Mouse (Mus musculus): ENCODE data around the gene Helz2. TPM values are rescaled to one million over a fixed set of nuclear protein-coding genes. Genes with fewer than 3 reads are reported as not detected.
A peak's percentile ranks its signal among the peaks of the same experiment; 100 is the strongest.
"Not testable (repeated sequence)": the region's sequence is repeated elsewhere in the genome, so short reads cannot be mapped to it uniquely, and the experiment has no call there.

The Helz2 gene
- total RNA-seq (2021), result 10 to 100 TPM in 1 of 2 experiments, 1 to 10 TPM in 1; 9.2 to 11.2 TPM
- polyA plus RNA-seq (2012; rRNA removed), result 14.1 and 19.4 TPM in 2 replicates
- long read RNA-seq, partial matches to known transcripts, result 6 of 6 reads
- long read RNA-seq, other reads (novel, unspliced or antisense), result 0 of 6 reads

DNA sequence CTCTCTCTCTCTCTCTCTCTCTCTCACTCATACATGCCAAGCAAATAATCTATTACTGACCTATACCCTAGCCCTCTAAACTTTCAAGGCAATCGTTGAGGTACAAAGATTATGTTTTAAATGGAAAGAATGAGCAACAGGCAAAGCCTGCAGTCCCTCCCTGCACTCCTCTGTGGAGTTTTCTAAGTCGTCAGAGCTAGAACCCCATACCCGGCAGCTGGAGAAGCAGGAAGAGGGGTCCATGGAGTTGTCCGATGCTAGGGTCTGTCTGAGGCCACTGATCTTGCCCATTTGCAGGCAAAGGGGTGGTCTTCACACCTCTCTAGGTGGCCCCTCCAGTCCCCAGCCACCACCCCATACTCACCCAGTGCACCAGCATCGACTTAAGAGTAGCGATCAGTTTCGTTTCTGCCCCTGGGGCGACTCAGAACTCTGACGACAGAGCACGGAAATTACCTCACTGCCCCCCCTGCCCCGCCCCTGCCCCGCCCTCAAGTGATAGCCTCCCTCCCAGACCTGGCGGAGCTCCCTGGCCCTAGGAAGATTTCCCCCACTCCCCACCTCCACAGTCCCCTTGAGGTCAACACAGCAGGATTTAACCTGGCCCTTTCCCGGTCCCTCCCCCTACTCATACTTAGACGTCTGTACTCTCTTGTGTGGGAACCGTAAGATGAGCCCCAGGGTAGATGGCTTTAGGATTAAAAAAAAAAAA, at the start of gene Helz2:
TSS of gene Helz2 (minus strand) at position 426 of the 712 bp plus-strand sequence.
- 0 out of 2 replicates have a peak, but pooled peaks have one; percentile 26 for TF ChIP-seq EP300 (IDR thresholded peaks at IDR 0.05; ENCODE audit: insufficient read depth, low read depth, low read length)
- TF ChIP-seq CTCF (IDR thresholded peaks at IDR 0.05), result no peak
- TF ChIP-seq POLR2A (IDR thresholded peaks at IDR 0.05; ENCODE audit: insufficient read depth, low read depth, low read length), result peak; percentile 89
- intact Hi-C loops (cut with DNase I), result loop anchor here (2.0 to 5.0 kb wide), 3 partner anchors 47 to 76 kb away; partner anchors contain the start of genes Gmeb2, Ppdpf and Rtel1
- H3K4me3 ChIP-seq, result peak within 1 kb of the TSS; percentile 86
- H3K4me1 ChIP-seq (ENCODE audit: control insufficient read depth, insufficient read depth, low read length), result peaks cover 12% of the 10 kb centered on the region
- DNase-seq, result peak; percentile 77 to 78
- H3K79me2 ChIP-seq (replicated peaks; ENCODE audit: control insufficient read depth, insufficient read depth, low read length), result no peaks in the 10 kb centered on the region
- no peaks in the 10 kb centered on the region for H3K36me3 ChIP-seq (ENCODE audit: control insufficient read depth, insufficient read depth, low read length)
- peak within 1 kb of the TSS; percentile 88 for H3K27ac ChIP-seq
- H3K9ac ChIP-seq (ENCODE audit: low read depth, low read length), result peak within 1 kb of the TSS; percentile 77
- H3K27me3 ChIP-seq (ENCODE audit: control insufficient read depth, insufficient read depth, low read length), result no peaks in the 10 kb centered on the region
- 4% methylated on average over 16 of the region's 16 CpGs for WGBS

DNA sequence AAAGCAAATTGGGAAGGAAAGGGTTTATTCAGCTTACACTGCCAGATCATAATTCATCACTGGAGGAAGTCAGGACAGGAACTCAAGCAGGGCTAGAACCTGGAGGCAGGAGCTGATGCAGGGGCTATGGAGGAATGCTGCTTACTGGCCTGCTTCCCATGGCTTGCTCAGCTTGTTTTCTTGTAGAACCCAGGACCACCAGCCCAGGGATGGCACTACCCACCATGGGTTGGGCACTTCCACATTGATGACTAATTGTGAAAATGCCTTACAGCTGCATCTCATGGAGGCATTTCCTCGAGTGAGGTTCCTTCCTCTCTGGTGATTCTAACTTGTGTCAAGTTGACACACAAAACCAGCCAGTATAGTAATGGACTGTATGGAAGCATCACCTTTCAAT, 49.1 kb upstream of the Helz2 start:
- 33% methylated on average over 1 of the region's 1 CpGs for WGBS
- Histone ChIP-seq H3K9ac (ENCODE audit: low read depth, low read length) (no peak overlapping the region), H3K36me3 (ENCODE audit: control insufficient read depth, insufficient read depth, low read length) (peaks cover 13% of the 10 kb centered on the region), H3K27me3 (ENCODE audit: control insufficient read depth, insufficient read depth, low read length) (no peaks in the 10 kb centered on the region), H3K4me1 (ENCODE audit: control insufficient read depth, insufficient read depth, low read length) (peaks cover 11% of the 10 kb centered on the region), H3K27ac (no peak overlapping the region), H3K79me2 (replicated peaks; ENCODE audit: control insufficient read depth, insufficient read depth, low read length) (peaks cover 6% of the 10 kb centered on the region), H3K4me3 (no peak overlapping the region)
- TF ChIP-seq POLR2A (IDR thresholded peaks at IDR 0.05; ENCODE audit: insufficient read depth, low read depth, low read length) (no peak), EP300 (IDR thresholded peaks at IDR 0.05; ENCODE audit: insufficient read depth, low read depth, low read length) (no peak), CTCF (IDR thresholded peaks at IDR 0.05) (no peak)
- no peak for DNase-seq
- intact Hi-C loops (cut with DNase I), result no loop called here

DNA sequence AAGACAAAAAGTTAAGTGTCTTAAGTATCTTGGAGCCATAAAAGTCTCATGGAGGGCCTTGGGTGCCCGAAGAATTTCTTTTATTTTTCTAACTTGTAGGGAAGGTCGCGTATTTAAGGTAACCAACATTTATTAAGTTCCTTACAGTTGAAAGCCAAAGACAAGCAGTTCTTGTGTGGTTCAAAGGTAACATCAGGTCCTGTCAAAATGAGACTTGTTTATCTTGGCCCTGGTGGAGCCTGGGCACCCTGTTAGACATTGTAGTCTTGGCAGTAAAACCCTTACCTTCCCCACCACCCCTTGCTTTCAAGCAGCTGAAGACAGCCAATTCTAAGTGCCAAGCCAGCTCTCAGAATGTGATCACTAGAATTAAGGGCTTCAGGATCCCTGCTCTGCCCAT, 46.9 kb upstream of the Helz2 start:
- Histone ChIP-seq H3K79me2 (replicated peaks; ENCODE audit: control insufficient read depth, insufficient read depth, low read length) (peaks cover 9% of the 10 kb centered on the region), H3K4me3 (peak overlapping the region; percentile 55), H3K27me3 (ENCODE audit: control insufficient read depth, insufficient read depth, low read length) (no peaks in the 10 kb centered on the region), H3K9ac (ENCODE audit: low read depth, low read length) (peak overlapping the region; percentile 30), H3K36me3 (ENCODE audit: control insufficient read depth, insufficient read depth, low read length) (peaks cover 13% of the 10 kb centered on the region), H3K4me1 (ENCODE audit: control insufficient read depth, insufficient read depth, low read length) (peaks cover 11% of the 10 kb centered on the region), H3K27ac (peak overlapping the region; percentile 97)
- no peak for DNase-seq
- no peak for TF ChIP-seq POLR2A (IDR thresholded peaks at IDR 0.05; ENCODE audit: insufficient read depth, low read depth, low read length)
- no peak for TF ChIP-seq CTCF (IDR thresholded peaks at IDR 0.05)
- TF ChIP-seq EP300 (IDR thresholded peaks at IDR 0.05; ENCODE audit: insufficient read depth, low read depth, low read length), result no peak
- intact Hi-C loops (cut with DNase I), result loop anchor here (2.0 kb wide), 2 partner anchors 30 to 46 kb away; partner anchors contain the start of genes Helz2 and Rtel1
- 74% methylated on average over 3 of the region's 3 CpGs for WGBS

DNA sequence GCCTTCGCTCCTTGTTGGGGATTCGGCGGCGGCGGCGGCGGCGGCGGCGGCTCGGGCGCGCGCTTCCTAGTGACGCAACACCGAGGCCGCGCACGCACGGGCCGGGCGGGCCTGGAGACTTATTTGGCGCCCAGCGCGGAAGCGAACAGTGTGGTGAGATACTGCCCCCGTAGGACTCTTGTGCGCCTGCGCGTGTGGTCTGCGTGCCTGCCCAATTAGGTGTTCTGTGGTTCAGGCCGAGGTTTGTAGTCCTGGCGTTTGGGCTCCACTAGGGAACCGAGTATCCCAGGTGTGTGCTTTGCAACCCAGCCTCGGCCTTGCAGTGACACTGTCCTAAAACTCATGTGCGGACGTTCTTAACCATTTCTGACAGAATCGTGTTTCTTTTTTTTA, 46.1 kb upstream of the Helz2 start, which contains the start of gene Gmeb2:
TSS of gene Gmeb2 (minus strand) at position 78 of the 393 bp plus-strand sequence.
- peaks cover 13% of the 10 kb centered on the region for H3K36me3 ChIP-seq (ENCODE audit: control insufficient read depth, insufficient read depth, low read length)
- WGBS, result 6% methylated on average over 37 of the region's 38 CpGs
- peak within 1 kb of the TSS; percentile 78 for H3K4me3 ChIP-seq
- TF ChIP-seq CTCF (IDR thresholded peaks at IDR 0.05), result peak; percentile 69
- TF ChIP-seq EP300 (IDR thresholded peaks at IDR 0.05; ENCODE audit: insufficient read depth, low read depth, low read length), result peak; percentile 62; the same call in 1 of the 2 replicates
- peak; percentile 91 for TF ChIP-seq POLR2A (IDR thresholded peaks at IDR 0.05; ENCODE audit: insufficient read depth, low read depth, low read length)
- DNase-seq, result peak; percentile 90 to 96
- intact Hi-C loops (cut with DNase I), result loop anchor here (1.0 to 2.0 kb wide), 4 partner anchors 16 to 101 kb away; partner anchors contain the start of genes Helz2, Ppdpf and Rtel1
- H3K79me2 ChIP-seq (replicated peaks; ENCODE audit: control insufficient read depth, insufficient read depth, low read length); H3K27me3 ChIP-seq (ENCODE audit: control insufficient read depth, insufficient read depth, low read length): not testable (repeated sequence)
- H3K27ac ChIP-seq, result peak within 1 kb of the TSS; percentile 97
- peaks cover 11% of the 10 kb centered on the region for H3K4me1 ChIP-seq (ENCODE audit: control insufficient read depth, insufficient read depth, low read length)
- H3K9ac ChIP-seq (ENCODE audit: low read depth, low read length), result peak within 1 kb of the TSS; percentile 98

DNA sequence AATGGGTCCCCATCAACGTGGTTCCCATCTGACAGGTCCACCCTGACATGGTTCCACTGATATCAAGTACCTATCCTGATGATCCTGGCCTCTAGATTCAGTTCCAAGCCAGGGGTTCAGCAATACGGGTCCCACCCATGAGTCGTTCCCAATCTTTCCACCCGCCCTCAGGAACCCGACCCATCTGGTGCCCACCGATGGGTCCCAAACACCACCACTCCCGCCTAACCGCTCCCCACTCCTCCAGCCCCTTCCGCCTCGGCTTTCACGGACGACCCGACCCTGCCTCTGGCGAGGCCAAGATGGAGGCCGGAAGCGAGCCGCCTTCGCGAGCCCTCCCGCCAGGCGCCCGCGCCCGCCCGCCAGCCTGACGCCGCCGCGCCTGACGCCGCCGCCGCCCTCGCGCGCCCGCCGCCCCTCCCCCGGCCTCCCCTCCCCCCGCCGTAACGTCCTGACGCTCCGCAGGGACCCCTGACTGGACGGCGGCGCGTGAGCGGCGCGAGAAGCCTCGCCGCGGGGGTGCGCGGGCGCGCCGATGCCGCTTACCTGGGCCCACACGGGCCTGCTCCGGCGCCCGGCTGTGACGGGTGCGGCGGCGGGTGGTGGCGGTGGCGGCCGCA, 45.6 kb upstream of the Helz2 start:
- WGBS, result 2% methylated on average over 47 of the region's 71 CpGs
- intact Hi-C loops (cut with DNase I), result loop anchor here (1.0 kb wide), 2 partner anchors 15 to 100 kb away; partner anchors contain the start of gene Ppdpf
- TF ChIP-seq EP300 (IDR thresholded peaks at IDR 0.05; ENCODE audit: insufficient read depth, low read depth, low read length) (no peak), CTCF (IDR thresholded peaks at IDR 0.05) (no peak), POLR2A (IDR thresholded peaks at IDR 0.05; ENCODE audit: insufficient read depth, low read depth, low read length) (peak; percentile 86)

More for the DNA sequence above, 45.6 kb upstream of the Helz2 start:
- peaks cover 11% of the 10 kb centered on the region for H3K4me1 ChIP-seq (ENCODE audit: control insufficient read depth, insufficient read depth, low read length)
- H3K79me2 ChIP-seq (replicated peaks; ENCODE audit: control insufficient read depth, insufficient read depth, low read length), result peaks cover 9% of the 10 kb centered on the region
- no peaks in the 10 kb centered on the region for H3K27me3 ChIP-seq (ENCODE audit: control insufficient read depth, insufficient read depth, low read length)
- peak overlapping the region; percentile 97 for H3K27ac ChIP-seq
- peaks cover 13% of the 10 kb centered on the region for H3K36me3 ChIP-seq (ENCODE audit: control insufficient read depth, insufficient read depth, low read length)
- H3K9ac ChIP-seq (ENCODE audit: low read depth, low read length), result peak overlapping the region; percentile 98
- H3K4me3 ChIP-seq, result peak overlapping the region; percentile 78
- peak; percentile 90 to 91 for DNase-seq

Measured in heart, adult 2 months (tissue).